Mouse (Mus musculus) gastrocnemius, postnatal 25 days (tissue): ENCODE measurements around the gene Ccnl2. TPM values are rescaled to one million over a fixed set of nuclear protein-coding genes. Genes with fewer than 3 reads are reported as not detected.

Source experiments
- DNase-seq: peaks from one replicate; pipeline ENCODE4 v3.0.0; 2022
- microRNA-seq, 2 experiments: library from miRNA; unstranded; fragments of <30 nt; microRNA quantifications; one replicate each; pipeline ENCODE4 v1.2.0; 2021; ENCODE audit warnings: borderline replicate concordance in 2 of 2
- total RNA-seq, 2 experiments: library from RNA; stranded (reverse); gene quantifications; 1 replicate in 1 of 2; 2 replicates in 1 of 2; pipeline ENCODE4 v1.2.3; 2021

The Ccnl2 gene
- total RNA-seq, 2 experiments from 2014 or later: 20.4 to 26.6 TPM

DNA sequence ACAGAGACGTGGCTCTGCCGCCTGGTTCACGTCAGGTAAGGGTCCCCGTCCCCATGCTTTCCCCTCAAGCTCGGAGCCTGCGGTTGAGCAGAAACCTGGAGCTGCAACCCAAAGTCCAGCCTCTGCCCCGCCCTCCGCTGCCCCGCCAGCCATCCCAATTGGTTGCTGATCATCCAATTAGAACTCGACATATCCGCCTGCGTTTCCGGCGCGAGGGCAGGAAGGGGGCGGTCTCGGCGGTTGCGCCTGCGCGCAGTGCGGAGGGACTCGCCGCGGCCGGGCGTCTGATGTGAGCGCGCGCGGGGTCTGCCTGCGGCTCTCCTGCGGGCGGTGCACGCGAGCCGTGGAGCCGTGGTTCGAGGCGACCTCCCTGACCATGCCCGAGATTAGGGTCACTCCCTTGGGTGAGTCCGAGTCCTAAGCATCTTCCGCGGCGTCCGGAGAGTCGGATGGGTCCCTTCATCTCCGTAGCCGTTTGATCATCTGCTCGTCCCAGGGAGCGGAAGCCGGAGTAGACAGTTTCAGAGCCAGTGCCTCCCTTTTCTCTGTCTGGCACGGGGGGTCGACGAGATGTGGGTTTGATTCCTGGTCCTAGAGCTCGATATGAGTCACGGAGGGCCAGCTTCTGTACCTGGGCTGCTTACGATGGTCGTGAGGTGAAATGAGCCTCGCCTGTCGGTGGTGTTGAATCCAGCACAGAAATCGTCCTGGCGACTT lies 57.2 kb downstream of the Ccnl2 start, which contains the start of the genes Cptp and Ints11:
Gene Cptp (minus strand): TSS at position 124 of the 717 bp plus-strand sequence.
Gene Ints11 (plus strand): TSS at position 230 of the 717 bp plus-strand sequence.
- DNase-seq: peak; percentile 97

DNA sequence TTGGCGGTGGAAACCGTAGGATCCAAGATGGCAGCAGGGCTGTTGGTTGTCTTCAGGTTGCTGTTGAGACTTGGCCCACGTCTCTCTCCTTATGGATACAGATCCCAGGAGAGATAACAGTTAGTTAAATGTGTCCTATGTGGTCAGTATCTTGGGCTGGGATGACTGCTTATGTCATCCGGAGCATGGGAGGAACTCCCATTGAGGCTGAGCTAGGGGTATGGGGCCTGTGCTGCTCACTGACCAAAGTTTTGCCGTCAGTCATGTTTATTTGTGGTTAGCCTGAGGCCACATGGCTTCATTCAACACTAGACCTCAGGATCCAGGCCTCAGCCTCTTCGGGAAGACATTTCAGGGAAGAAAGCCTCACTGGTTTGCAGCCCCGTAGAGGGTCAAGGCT lies 59.1 kb downstream of the Ccnl2 start:
- DNase-seq: no peak

Small RNA genes within 50 kb of the gene (microRNA-seq; reads per million reads assigned to microRNA genes)
- gene Gm27743: 0 reads per million in 2 experiments

Other genes starting within 250 kb of the Ccnl2 start
- 1 to 10 TPM; 3.7 TPM for gene Slc35e2, start 211.1 kb upstream of the Ccnl2 start, total RNA-seq
- gene Cdk11b, start 187.6 kb upstream of the Ccnl2 start, total RNA-seq: 10 to 100 TPM; 25.9 to 26.1 TPM
- not detected for gene Gm10563, start 167.1 kb upstream of the Ccnl2 start, total RNA-seq
- gene Mmp23, start 159.1 kb upstream of the Ccnl2 start, total RNA-seq: 1 to 10 TPM; 3.0 to 5.0 TPM
- 10 to 100 TPM; 14.4 to 14.5 TPM for gene Mib2, start 143.3 kb upstream of the Ccnl2 start, total RNA-seq
- gene Fndc10, start 118.1 kb upstream of the Ccnl2 start, total RNA-seq: 1 to 10 TPM; 1.5 to 1.7 TPM
- 10 to 100 TPM; 32.4 to 36.3 TPM for gene Ssu72, start 107.7 kb upstream of the Ccnl2 start, total RNA-seq
- under 1 TPM; 0.26 to 0.27 TPM for gene Tmem240, start 77.7 kb upstream of the Ccnl2 start, total RNA-seq
- 10 to 100 TPM; 26.3 to 31.4 TPM for gene Atad3a, start 51.4 kb upstream of the Ccnl2 start, total RNA-seq
- gene Vwa1, start 37.8 kb upstream of the Ccnl2 start, total RNA-seq: 1 to 10 TPM; 5.0 to 5.4 TPM
- under 1 TPM; 0.88 to 0.92 TPM for gene Tmem88b, start 26.6 kb upstream of the Ccnl2 start, total RNA-seq
- not detected for gene Ankrd65, start 22.1 kb upstream of the Ccnl2 start, total RNA-seq
- 10 to 100 TPM; 45.1 to 47.7 TPM for gene Mrpl20, start 9.6 kb upstream of the Ccnl2 start, total RNA-seq
- gene Aurkaip1, start 18.8 kb downstream of the Ccnl2 start, total RNA-seq: 10 to 100 TPM; 68.4 to 70.9 TPM
- gene Mxra8, start 27.2 kb downstream of the Ccnl2 start, total RNA-seq: 10 to 100 TPM; 37.5 to 37.6 TPM
- 100 to 1,000 TPM in 1 of 2 experiments, 10 to 100 TPM in 1; 100.0 to 103 TPM for gene Dvl1, start 34.9 kb downstream of the Ccnl2 start, total RNA-seq
- under 1 TPM in 1 of 2 experiments, not detected in 1; 0.11 TPM for gene Tas1r3, start 50.9 kb downstream of the Ccnl2 start, total RNA-seq
- gene Cptp, start 57.0 kb downstream of the Ccnl2 start, total RNA-seq: 10 to 100 TPM; 15.6 to 16.6 TPM
- gene Ints11, start 57.1 kb downstream of the Ccnl2 start, total RNA-seq: 10 to 100 TPM; 14.1 to 17.9 TPM
- gene Pusl1, start 79.3 kb downstream of the Ccnl2 start, total RNA-seq: 10 to 100 TPM; 10.2 to 11.2 TPM
- 10 to 100 TPM in 1 of 2 experiments, 1 to 10 TPM in 1; 7.2 to 10.4 TPM for gene Acap3, start 79.3 kb downstream of the Ccnl2 start, total RNA-seq
- 10 to 100 TPM; 50.2 to 50.8 TPM for gene Ube2j2, start 131.3 kb downstream of the Ccnl2 start, total RNA-seq
- 10 to 100 TPM; 14.7 to 16.1 TPM for gene C1qtnf12, start 149.8 kb downstream of the Ccnl2 start, total RNA-seq
- gene B3galt6, start 180.2 kb downstream of the Ccnl2 start, total RNA-seq: 1 to 10 TPM; 1.2 to 1.6 TPM
- gene Sdf4, start 180.4 kb downstream of the Ccnl2 start, total RNA-seq: 10 to 100 TPM; 67.0 to 79.3 TPM
- gene Tnfrsf4, start 201.4 kb downstream of the Ccnl2 start, total RNA-seq: under 1 TPM; 0.51 to 0.80 TPM
- not detected for gene Tnfrsf18, start 213.7 kb downstream of the Ccnl2 start, total RNA-seq
- gene Ttll10, start 246.9 kb downstream of the Ccnl2 start, total RNA-seq: not detected